Comparison of ENCODE assay signal across 12 mouse cellular contexts in genomic region chr3:41318232-41319131, GRCm38 (mm10).
DNase-seq lines count a peak whose midpoint lies in the region; ATAC-seq lines count a peak whose summit lies in the region.
"Had no signal": no experiment of that assay in that cellular context is flagged by ENCODE, and none has a peak within 500 bp of the region (broad histone marks: within the 10 kb centered on the region; RNA-seq: fewer than 3 reads in every experiment).

No protein-coding gene starts in this region.

- H3K9ac ChIP-seq in kidney, embryonic 16.5 days (replicated peaks; ENCODE audit: low read length): no peak overlapping the region
- no peak overlapping the region for H3K9ac ChIP-seq in intestine, embryonic 14.5 days (ENCODE audit: low read length)
- no peak overlapping the region for H3K9ac ChIP-seq in liver, embryonic 11.5 days (ENCODE audit: low read depth, low read length)
- H3K9ac ChIP-seq: forebrain, embryonic 12.5 days; hindbrain, embryonic 14.5 days had no signal

- H3K36me3 ChIP-seq in kidney, embryonic 16.5 days (ENCODE audit: insufficient read depth, low read length): no peaks in the 10 kb centered on the region
- no peaks in the 10 kb centered on the region for H3K36me3 ChIP-seq in intestine, embryonic 14.5 days (ENCODE audit: control insufficient read depth, insufficient read depth, low read length)
- no peaks in the 10 kb centered on the region for H3K36me3 ChIP-seq in liver, embryonic 11.5 days (ENCODE audit: control insufficient read depth, insufficient read depth, low read length)
- H3K36me3 ChIP-seq: forebrain, embryonic 12.5 days; G1E had no signal

- peak overlapping the region; percentile 38; the same call in 1 of the 2 replicates for H3K27ac ChIP-seq in kidney, embryonic 16.5 days (ENCODE audit: low read length)
- H3K27ac ChIP-seq in intestine, embryonic 14.5 days (ENCODE audit: low read depth): no peak overlapping the region
- no peak overlapping the region for H3K27ac ChIP-seq in liver, embryonic 11.5 days (ENCODE audit: low read depth, low read length)
- H3K27ac ChIP-seq: forebrain, embryonic 12.5 days; hindbrain, embryonic 14.5 days had no signal

- peaks cover 4% of the 10 kb centered on the region; the same call in 1 of the 2 replicates for H3K9me3 ChIP-seq in kidney, embryonic 16.5 days (ENCODE audit: low read length)
- H3K9me3 ChIP-seq in intestine, embryonic 14.5 days (ENCODE audit: control insufficient read depth, low read length): no peaks in the 10 kb centered on the region
- H3K9me3 ChIP-seq in liver, embryonic 11.5 days (ENCODE audit: control insufficient read depth, low read length): no peaks in the 10 kb centered on the region
- H3K9me3 ChIP-seq: forebrain, embryonic 12.5 days; G1E had no signal

- H3K4me2 ChIP-seq in kidney, embryonic 16.5 days (replicated peaks; ENCODE audit: low read depth, low read length): no peak overlapping the region
- no peak overlapping the region for H3K4me2 ChIP-seq in intestine, embryonic 14.5 days (ENCODE audit: low read length)
- H3K4me2 ChIP-seq in liver, embryonic 11.5 days: no peak overlapping the region
- H3K4me2 ChIP-seq: forebrain, embryonic 12.5 days; heart, embryonic 11.5 days; hindbrain, embryonic 14.5 days had no signal

- 32% methylated on average over 12 of the region's 12 CpGs for WGBS in kidney, embryonic 16.5 days
- 56% methylated on average over 12 of the region's 12 CpGs for WGBS in intestine, embryonic 14.5 days
- 70% methylated on average over 12 of the region's 12 CpGs for WGBS in liver, embryonic 11.5 days

- DNase-seq in kidney, adult 9 months: no peak
- peak; percentile 9 for DNase-seq in MN1 (ENCODE audit: low spot score)
- DNase-seq in cerebellum, adult 8-10 months: peak; percentile 3
- DNase-seq in intestine, embryonic 14.5 days (ENCODE audit: low spot score): no peak
- DNase-seq in liver, embryonic 11.5 days (ENCODE audit: low spot score): no peak
- DNase-seq in embryo, embryonic 9.5 days (ENCODE audit: extremely low spot score): no peak
- DNase-seq: thymus, adult 2 months had no signal

- peaks cover 21% of the 10 kb centered on the region for H3K4me1 ChIP-seq in kidney, embryonic 16.5 days (ENCODE audit: insufficient read depth, low read length)
- H3K4me1 ChIP-seq in intestine, embryonic 14.5 days (replicated peaks; ENCODE audit: control insufficient read depth, insufficient read depth, low read length): no peaks in the 10 kb centered on the region; the same call in 1 of the 2 replicates
- no peaks in the 10 kb centered on the region for H3K4me1 ChIP-seq in liver, embryonic 11.5 days (replicated peaks; ENCODE audit: control insufficient read depth, insufficient read depth, low read length)
- H3K4me1 ChIP-seq: forebrain, embryonic 12.5 days had no signal

- no peaks in the 10 kb centered on the region for H3K27me3 ChIP-seq in kidney, embryonic 16.5 days (ENCODE audit: insufficient read depth, low read length)
- H3K27me3 ChIP-seq in intestine, embryonic 14.5 days (replicated peaks; ENCODE audit: control insufficient read depth, insufficient read depth, low read length): no peaks in the 10 kb centered on the region
- no peaks in the 10 kb centered on the region for H3K27me3 ChIP-seq in liver, embryonic 11.5 days (replicated peaks; ENCODE audit: control insufficient read depth, insufficient read depth, low read length)
- H3K27me3 ChIP-seq: forebrain, embryonic 12.5 days had no signal

- ATAC-seq in kidney, embryonic 16.5 days (ENCODE audit: low FRiP score, low TSS enrichment): peak; percentile 28; the same call in 1 of the 2 replicates
- ATAC-seq in intestine, embryonic 14.5 days (replicated peaks; ENCODE audit: low FRiP score, low TSS enrichment, low read depth): 0 out of 2 replicates have a peak, but pooled peaks have one; percentile 66
- no peak for ATAC-seq in liver, embryonic 11.5 days (replicated peaks; ENCODE audit: low FRiP score)

- H3K4me3 ChIP-seq in kidney, embryonic 16.5 days (ENCODE audit: low read length): no peak overlapping the region
- H3K4me3 ChIP-seq in intestine, embryonic 14.5 days (ENCODE audit: low read depth, low read length): no peak overlapping the region
- H3K4me3 ChIP-seq in liver, embryonic 11.5 days (ENCODE audit: low read depth, low read length): no peak overlapping the region
- H3K4me3 ChIP-seq: forebrain, embryonic 12.5 days had no signal

Comparison
In these comparisons a context has a peak if more than half of its experiments do, and no peak if none do; other contexts are left out.
1. DNase-seq: peak in MN1 (single experiment) and cerebellum, adult 8-10 months (single experiment); none in kidney, adult 9 months (single experiment), intestine, embryonic 14.5 days (single experiment), liver, embryonic 11.5 days (single experiment) and embryo, embryonic 9.5 days (single experiment).